Mouse (Mus musculus) thymus, postnatal 14 days (tissue): ENCODE measurements around the gene Lekr1.
A peak's percentile ranks its signal among the peaks of the same experiment; 100 is the strongest.

ENCODE experiments used
- DNase-seq: peaks from one replicate; pipeline ENCODE4 v3.0.0; 2021

Lekr1 gene

DNA sequence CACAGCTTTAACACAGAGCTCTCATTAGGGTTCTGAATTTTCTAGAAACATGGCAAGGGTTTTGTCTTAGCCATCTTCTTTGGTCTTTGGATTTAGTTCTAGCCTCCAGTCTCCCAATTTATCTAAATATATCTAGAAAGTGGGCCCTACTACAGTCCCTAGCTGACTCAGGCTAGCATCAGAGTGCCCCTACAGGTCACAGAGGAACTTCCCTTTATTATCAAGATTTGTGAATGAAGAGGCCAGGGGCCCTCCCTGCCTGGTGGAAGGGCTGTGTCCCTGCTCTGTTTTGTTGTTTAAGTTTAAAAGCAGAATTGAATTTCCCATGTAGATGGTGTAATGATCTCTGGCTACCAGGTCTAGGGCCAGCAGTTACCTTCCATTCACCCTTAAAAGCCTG is 173.6 kb downstream of the Lekr1 start:
- no peak for DNase-seq

DNA sequence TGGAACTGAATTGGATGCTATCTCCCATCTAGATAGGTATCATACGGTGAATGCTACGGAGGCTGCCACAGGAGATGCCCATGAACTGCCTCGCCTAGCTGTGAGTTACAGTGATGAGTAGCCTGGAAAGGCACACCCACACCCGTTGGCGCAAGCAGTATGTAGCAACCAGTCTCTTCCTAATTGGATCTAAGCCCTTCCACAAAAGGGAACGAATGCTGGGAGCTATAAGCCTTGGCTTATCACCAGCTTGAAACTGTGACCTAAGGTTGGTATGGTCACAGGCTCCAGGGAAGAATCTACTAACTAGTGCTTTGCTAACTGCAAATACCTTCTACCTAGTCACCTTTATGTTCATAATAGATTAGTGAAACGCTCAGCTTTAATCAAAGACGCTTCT is 175.1 kb downstream of the Lekr1 start:
- DNase-seq, result no peak

DNA sequence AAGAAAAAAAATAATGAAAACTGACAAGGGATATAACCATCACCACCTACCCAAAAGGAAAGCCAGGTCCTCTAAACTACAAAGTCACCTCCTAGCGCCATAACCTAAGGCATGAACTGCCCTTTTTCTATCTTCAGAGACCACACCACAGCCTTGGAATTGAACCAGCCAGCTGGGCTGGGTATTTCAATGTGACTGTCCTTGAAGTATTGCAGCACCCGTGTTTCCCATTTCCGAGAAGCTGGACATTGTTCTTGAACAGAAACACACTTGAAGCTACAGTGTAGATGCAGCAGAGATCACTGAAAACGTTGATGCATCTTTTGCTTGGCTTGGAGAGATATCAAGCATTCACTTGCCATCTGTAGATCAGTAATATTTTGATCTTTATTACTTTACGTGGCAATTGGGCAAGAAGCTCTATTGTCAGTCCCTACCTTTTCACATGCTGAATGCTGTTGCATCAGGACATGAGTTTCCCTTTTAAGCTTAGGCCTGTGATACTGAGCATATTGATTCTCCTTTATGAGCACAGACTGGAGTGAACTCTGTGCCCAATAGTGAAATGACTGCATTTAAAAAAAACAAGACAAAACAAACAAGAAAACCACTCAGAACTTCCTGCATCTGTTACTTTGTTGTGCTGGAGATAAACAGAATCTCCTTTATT is 176.6 kb downstream of the Lekr1 start:
- DNase-seq, result no peak

DNA sequence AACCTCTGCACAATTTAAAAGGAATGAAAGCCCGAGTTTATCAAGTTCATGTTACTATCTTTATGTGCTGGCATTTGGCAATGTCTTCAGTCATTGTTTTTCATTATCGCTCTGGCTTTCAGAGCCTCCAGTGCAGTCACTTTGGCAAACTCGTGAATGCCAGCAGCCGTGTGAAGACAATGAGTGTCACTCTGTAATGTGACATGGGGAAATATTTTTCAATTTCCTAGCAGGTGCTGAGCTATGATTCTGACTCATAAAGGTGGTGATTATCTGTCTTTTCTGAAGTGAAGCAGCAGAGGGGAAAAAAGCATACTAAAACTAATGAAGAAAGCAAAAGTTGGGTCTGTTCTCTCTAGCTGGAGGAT is 177.1 kb downstream of the Lekr1 start:
- no peak for DNase-seq

DNA sequence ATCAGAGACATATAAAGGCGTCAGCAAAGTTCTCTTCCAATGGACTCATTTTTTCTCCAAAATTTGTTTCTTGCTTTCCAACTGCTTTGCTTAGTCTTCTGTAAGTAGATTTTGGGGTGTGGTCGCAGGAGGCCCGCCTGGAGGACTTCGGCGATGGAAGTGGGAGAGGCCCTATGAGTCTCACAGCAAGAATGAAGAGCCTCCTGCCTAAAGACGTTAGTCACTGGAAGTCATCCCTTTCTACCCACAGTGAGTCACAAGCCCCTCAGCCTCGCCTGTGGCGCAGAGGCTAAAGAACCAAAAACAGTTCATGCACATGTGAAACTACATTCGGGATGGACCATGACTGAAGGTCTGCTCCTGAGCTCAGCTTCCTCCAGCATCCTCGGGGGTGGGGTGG is 178.3 kb downstream of the Lekr1 start:
- DNase-seq, result no peak

DNA sequence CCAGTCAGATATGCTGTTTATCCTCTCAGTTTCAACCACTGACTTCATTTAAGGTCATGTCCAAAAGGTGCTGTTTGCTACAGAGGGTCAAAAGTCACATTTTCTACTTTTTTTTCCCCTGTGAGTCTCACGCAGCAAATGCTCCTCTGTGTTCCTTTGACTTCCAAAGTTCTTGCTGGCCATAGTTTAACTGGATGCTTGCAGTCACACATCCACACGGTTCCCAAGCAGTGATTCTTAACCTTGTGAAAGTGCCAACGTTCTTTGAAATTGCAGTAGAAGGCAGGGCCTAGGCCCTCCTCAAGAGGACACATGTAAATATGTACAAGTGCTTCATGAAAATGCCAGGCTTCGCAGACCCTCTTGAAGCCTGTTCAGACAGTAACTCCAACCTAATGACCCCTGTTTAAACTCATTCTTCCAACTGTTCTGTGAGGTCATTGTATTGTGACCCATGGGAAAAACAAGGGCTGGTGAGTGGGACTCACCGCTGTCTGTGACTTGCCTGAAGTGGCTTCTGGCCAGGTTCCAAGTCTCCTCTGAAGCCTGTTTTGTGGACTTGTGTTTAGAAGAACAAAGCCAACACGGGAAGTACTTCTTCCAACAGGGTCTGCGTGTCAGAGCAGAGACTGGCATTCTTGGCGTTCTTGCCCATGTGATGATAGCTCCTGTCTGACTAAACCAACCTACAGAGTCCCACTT is 179.0 kb downstream of the Lekr1 start:
- DNase-seq, result no peak

DNA sequence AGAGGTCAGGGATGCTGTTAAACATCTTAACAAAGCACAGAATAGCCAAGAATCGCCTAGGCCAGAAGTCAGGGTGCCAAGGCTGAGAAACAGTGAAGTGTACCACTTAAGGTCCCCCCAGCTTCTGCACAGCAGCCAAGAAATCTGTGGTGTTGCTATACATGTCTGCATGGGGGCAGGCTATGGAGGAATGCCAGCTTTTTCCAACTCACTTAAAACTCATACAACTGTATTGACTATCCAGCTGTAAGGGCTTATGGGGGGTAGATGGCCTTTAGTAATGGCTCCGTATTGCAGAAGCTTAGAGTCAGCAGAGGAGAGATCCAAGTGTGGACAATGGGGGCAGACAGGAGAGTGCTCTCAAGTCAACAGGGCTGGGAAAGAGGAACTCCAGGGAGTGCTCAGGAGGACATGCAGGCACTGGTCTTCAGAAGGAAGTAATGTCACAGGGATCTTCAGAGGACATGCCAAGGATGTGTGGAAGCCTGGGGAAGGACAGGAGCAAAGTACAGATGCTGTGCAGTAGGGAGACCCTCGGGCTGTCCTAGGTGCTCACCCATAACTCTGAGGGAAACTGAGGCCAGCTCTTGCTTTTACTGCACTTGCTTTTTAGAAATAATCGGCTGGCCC is 181.2 kb downstream of the Lekr1 start:
- DNase-seq, result no peak

DNA sequence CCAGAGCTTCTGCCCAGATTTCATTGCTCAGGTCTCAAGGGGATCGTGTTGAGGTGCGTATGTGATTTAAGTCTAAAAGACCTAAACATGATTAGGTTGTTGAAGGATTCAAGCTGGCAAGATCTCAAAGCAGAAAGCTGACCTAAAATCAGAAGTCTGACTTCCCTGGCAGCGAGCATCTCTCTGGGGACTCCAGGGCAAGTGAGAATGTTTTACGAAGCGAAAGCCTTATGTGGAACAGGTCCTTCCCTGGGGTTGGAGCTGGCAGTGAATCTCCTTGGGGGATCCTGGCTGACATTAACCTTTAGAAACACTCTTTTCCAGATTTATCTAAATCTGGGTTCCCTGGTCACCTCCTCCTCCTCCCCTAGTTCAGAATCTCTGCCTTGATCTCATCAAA is 187.7 kb downstream of the Lekr1 start:
- DNase-seq, result no peak

DNA sequence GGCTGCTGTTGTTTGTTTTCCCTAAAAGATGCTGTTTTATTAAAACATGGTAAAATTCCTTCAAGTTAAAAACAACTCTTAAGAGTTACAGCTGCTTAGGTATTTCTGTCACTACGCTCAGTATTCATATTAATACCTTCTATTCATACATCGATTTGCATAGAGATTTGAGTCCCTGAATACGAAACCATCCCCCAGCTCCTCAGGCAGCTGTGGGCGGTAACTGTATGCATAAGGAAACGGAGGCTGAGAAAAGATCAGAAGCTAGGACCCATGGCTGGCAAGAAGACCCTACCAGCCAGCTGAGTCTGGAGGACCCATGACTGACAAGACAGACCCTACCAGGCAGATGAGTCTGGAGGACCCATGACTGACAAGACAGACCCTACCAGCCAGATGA is 189.5 kb downstream of the Lekr1 start:
- no peak for DNase-seq

DNA sequence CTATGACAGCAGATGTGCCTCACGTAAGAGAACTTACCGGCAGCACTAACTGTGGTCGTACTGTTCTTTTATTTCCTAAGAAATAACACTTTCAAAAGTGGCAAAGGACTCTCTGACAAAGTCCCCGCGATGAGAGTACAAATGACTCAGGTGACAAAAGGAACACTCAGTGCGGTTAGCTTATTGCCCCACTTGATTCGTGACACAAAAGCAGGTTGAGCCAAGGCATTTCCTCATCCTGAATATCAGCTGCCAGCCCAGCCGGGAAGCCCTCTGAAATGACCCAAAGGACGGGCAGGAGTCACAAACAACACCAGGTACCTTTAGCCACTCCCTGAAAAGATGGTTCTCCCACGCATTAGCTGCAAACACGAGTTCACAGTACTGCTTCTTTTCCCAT is 192.1 kb downstream of the Lekr1 start:
- no peak for DNase-seq

DNA sequence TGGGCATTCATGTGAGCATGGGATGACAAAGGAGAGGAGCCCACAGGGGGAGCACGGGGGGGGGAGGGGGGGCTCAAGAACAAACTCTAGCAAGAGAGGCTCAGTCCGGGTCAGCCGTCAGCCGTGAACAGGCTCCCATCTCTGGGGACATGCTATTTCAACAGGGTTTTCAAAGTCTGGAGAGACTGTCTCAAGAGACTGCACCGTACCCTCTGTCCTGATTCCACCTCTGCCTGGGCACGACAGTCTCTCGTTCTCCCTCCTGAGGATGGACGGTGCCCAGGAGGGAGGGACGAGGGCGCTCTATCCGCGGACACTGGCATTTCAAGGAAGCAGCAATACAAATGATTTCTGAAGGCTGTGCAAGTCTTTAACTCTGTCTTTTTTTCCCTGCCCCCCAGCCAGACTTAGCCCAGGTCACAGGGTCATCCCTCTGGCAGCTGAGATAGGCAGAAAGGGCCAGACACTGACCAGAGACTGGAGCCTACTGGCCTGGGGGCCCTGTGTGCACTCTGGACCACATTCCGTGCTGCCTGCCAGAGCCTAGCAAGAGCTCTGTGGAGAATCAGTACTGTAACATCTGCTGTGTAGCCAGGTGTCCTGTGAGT is 192.8 kb downstream of the Lekr1 start:
- DNase-seq, result no peak

DNA sequence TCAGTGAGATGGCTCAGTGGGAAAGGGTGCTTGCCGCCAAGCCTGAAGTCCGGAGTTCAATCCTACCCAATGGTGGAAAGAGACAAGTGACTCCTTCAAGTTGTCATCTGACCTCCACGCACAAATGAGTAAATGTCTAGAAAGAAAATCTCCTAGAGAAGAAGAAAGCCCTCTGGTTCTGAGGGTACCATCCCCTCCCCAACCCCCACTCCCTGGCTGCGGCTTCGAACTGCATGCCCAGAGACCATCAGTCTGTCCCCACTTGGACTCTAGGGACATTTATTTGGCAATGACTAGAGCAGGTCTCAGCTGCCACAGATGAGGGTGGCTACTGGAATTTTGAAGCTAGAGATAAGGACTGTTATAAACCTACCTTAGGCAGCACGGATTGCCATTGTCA is 193.7 kb downstream of the Lekr1 start:
- no peak for DNase-seq

DNA sequence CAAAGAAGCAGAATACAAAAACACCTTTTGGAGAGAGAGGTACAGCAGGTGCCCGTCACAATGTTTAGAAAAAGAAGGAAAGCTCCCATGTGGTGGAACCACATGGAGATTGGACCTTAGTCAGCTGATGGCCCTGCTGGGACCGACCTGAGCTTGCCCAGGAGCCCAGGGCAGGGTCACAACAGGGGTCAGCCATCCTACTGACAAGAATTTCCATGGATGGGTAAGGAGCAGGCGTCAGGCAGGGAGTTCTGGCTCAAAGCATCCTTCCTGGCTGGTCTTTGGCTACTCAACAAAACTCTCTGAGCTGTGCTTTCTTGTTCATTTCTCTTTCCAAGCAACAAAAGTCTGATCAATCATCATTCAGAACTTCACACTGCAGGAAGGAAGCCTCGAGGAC is 194.9 kb downstream of the Lekr1 start:
- no peak for DNase-seq

DNA sequence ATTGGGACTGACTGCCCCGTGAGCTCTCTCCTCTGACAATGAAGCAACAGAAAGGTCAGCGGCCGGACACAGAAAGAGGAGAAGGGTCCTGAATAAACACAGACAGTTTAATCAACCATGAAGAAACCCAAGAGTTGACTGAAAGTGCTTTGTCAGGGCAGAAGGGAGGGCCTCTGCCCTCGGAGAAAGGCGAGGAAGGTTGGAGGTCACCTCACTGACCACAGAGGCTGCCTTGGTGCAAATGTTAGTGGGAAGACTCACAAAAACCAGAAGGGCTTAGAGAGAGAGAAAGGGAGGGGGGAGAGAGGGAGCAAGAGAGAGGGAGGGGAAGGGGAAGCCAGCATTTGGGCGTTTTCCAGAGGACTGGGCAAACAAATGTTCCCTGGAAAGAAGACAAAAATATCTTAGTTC is 195.4 kb downstream of the Lekr1 start:
- no peak for DNase-seq

DNA sequence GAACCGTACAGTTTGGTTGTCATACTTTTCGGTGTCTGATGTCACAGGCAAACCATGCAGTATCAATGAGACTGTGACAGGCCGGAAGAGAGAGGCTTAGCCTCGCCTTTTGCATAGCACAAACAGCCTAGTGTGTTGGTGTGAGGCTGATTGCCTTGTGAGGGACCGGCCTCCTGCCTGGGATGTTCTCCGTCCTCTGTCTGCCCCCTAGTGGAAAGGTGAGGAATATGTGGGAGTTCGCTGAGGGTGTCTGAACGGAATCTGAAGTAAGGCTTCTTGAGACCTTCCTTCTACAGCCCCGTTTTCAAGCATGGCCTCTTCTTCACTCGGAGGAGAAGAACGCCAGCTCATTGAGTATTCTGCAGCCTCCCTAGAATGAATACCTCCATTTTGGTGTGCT is 197.3 kb downstream of the Lekr1 start:
- peak; percentile 82 for DNase-seq

DNA sequence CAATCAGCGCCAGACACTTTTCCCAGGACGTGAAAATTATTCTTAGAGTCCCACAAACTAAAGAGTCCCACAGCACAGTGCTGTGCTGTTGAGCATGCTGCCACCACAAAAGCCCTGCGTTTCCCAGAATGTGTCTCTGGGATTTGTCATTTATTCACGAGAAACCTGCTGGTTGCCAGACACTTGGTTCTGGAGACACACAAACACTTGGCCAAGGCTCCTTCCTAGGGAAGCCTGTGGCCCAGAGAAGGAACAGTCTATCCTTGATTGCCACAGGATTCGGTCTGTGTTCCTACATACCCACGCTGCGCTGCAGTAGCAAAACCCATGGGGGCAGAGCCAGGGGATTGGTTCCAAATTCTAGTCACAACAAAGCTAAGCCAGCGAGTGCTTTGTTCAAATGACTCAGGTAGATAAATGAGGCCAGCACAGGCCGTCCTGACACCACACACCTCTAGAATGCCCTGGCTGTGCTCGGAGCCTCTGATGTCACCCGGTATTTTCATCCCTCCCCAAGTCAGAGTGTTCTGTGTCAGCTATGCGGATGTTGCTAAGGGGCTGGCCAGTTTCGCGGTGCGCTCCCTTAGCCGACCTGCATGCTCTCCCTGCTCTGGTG is 197.8 kb downstream of the Lekr1 start:
- DNase-seq, result no peak

DNA sequence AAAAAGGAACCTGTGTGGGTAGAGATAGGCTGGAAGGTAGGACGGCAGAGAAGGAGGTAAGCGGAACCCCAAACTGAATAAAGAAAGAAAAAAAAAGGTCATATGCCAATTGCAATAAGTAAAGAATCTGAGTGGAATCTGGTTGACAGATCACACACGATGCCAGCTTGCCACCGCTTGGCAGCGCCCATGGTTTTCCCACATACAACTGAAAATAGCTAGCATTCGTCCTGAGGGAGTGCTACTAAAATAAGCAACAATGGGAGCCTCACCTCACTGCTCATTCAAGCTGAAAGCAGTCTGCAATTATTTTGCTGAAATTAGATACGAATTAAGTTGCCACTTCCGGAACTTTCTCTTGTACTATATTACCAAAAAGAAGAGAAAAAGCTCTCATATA is 202.9 kb downstream of the Lekr1 start:
- DNase-seq, result no peak

DNA sequence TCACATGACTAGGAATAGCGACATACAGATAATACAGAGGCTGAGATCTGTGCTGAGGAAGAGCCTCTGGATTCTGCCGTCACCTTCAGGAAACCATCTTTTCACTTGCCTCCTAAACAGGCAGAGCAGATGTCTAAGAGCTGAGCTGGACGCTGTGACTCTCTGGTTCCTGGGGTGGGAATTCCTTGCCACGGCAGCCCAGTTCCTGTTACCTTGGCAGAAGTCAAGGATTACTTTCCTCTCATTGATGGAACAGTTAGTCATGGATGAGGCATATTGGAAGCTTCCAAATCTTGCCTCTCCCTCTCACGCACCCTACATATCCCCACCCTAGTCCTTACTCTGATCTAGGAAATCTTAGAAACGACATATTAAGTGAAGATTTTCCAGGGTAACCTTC is 203.7 kb downstream of the Lekr1 start:
- DNase-seq, result no peak

DNA sequence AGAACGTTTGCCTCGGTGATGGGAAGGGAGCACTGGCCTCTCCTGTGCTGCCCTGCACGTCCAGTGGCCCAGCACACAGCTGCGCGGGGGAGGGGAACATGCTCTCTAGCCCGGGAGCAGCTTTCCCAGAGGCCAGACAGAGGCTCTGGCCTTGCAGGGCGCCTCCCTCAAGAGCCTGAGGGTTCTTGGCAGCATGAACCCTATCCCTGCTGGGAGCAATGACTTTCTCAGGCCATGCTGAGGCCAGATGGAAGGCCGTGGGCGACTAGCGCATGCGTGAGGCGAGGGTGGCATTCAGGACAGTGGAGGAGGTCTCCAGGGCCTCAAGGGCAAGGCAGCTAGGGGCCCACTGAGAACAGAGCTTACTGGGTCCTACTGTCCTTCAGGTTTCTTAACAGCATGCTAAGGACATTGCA is 205.2 kb downstream of the Lekr1 start:
- no peak for DNase-seq

DNA sequence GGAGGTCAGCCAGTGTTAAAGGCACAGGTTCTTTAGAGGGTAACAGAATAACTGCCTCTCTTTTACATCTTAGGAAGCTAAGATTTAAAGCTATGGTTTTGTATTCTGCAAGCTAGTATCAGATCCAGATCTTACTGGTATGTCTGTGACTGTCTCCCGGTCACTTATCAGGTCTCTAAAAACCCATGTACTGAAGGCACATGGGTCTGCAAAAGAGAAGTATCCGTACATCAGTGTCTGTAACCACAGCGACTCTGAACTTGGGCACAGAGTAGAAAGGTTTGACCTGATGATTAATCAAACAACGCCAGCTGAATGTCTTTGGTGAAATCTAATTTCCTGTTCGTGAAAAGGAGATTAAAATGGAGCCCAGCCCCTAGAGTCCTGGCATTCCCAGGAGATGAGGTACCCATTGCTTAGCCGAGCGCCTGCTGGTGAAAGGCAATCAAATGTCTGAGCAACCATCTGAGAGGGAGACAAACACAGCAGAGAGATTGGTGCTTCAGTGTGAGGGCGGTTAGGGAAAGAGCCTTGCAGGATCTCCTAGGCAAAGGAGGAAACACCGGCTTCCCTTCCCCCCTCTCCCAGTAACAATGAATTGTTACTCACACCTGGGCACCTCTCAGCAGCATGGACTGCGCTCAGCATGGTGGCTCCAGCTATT is 205.7 kb downstream of the Lekr1 start:
- DNase-seq, result no peak

DNA sequence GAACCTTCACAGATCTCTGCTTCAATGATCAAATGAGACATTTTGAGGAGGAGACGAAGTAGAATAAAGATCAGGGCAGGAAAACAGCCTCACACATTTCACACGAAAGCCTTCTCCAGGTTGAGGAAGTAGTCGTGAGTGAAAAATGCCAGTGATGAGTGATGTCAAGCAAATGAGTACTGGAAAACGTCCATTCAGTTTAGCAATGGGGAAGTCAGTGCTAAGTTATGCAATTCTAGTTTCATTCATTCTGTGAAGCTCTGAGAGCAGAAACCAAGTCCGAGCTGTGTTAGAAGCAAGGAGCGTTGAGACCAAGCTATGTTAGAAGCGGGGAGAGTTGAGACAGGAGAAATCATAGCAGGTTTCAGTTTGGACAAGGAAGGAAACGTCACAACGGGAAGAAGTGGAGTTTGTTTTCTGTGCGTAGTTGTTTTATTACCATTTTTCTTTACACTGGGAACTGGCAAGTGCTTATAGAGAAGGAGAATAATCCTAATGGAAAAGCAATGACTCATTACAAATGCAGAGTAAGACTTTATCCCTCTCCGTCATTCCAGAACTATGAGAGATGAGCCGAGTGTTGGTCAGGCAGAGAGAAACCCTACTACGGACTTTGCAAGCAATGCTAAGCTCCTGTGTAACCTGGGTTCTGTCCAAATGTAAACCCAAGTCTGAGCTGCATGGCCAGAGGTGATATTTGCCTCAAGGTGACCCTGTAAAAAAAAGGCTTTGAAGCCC is 207.2 kb downstream of the Lekr1 start:
- DNase-seq, result no peak
